Mouse (Mus musculus) small intestine, adult 2 months (tissue): ENCODE results near the gene Lsm11.

Source experiments
- CTCF ChIP-seq: fragments of 200-500 bp; IDR thresholded peaks from 2 replicates; pipeline ENCODE4 v1.5.1; 2012; ENCODE audit warnings: low read depth, mild to moderate bottlenecking, control low read depth, inconsistent platforms, low read length, moderate library complexity, mixed read lengths; ENCODE audit not compliant: insufficient replicate concordance, insufficient read length; ENCODE audit errors: extremely low read depth
- POLR2A ChIP-seq: fragments of 200-500 bp; IDR thresholded peaks from 2 replicates; pipeline ENCODE4 v1.6.1; 2012; ENCODE audit warnings: low read depth, mild to moderate bottlenecking, control low read depth, inconsistent platforms, low read length, moderate library complexity

DNA sequence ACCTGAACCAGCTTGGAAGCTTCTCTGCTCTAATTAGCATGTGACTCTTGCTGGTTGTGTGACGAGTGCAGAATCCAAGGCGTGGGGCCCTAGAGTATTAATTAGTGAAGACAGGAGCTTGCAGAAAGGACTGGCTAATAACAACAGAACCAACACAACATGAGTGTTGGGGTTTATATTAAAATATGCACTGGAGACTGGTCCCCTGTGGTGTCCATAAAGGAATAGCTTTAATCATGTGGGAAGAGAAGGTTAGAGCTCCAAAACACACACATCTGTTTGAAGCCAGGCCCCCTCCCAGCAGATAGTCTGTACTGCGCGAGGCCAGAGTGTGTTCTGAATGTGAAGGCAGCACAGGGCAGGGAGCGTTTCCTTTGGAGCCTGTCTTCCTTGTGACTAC is 58.1 kb downstream of the Lsm11 start:
- TF ChIP-seq CTCF (no peak), POLR2A (no peak)
